Mouse (Mus musculus) midbrain, embryonic 15.5 days (tissue): ENCODE results near the gene Gnaz. TPM values are rescaled to one million over a fixed set of nuclear protein-coding genes. Genes with fewer than 3 reads are reported as not detected.
A peak's percentile ranks its signal among the peaks of the same experiment; 100 is the strongest.

Experiments
- ATAC-seq: fragments of 200-750 bp; cut with Nextera tagmentation; replicated peaks from 2 replicates; pipeline ENCODE4 v1.8.0; 2017; ENCODE audit warnings: moderate TSS enrichment
- H3K27ac ChIP-seq: fragments of 300-500 bp; sonication (generic); 2 replicates; pipeline ENCODE4 v1.5.1; 2015; ENCODE audit warnings: mild to moderate bottlenecking, inconsistent platforms
- H3K27me3 ChIP-seq: fragments of 300-500 bp; sonication (generic); replicated peaks from 2 replicates; pipeline ENCODE4 v1.6.1; 2015; ENCODE audit warnings: inconsistent platforms
- H3K36me3 ChIP-seq: fragments of 300-500 bp; sonication (generic); replicated peaks from 2 replicates; pipeline ENCODE4 v1.6.1; 2015; ENCODE audit warnings: inconsistent platforms
- H3K4me1 ChIP-seq: fragments of 300-500 bp; sonication (generic); 2 replicates; pipeline ENCODE4 v1.6.1; 2015; ENCODE audit warnings: inconsistent platforms
- H3K4me2 ChIP-seq: fragments of 300-500 bp; sonication (generic); 2 replicates; pipeline ENCODE4 v1.6.1; 2015; ENCODE audit warnings: inconsistent platforms, mild to moderate bottlenecking, moderate library complexity
- H3K4me3 ChIP-seq: fragments of 300-500 bp; sonication (generic); 2 replicates; pipeline ENCODE4 v1.5.1; 2015; ENCODE audit warnings: mild to moderate bottlenecking, inconsistent platforms
- H3K9ac ChIP-seq: fragments of 300-500 bp; sonication (generic); 2 replicates; pipeline ENCODE4 v1.6.1; 2015; ENCODE audit warnings: mild to moderate bottlenecking, inconsistent platforms
- H3K9me3 ChIP-seq: fragments of 300-500 bp; sonication (generic); 2 replicates; pipeline ENCODE4 v1.6.1; 2016; ENCODE audit warnings: inconsistent platforms
- WGBS: fragments of 180-500 bp; shearing (Covaris S2); methylation state at CpG from one replicate; pipeline ENCODE4 v1.1.7; 2015; ENCODE audit warnings: mixed read lengths; 5-methylcytosine and 5-hydroxymethylcytosine counted together
- polyA plus RNA-seq: library from polyadenylated mRNA; unstranded; fragments of >200 nt; fragmentation: Nextera tagmentation; extraction: Ambion mirVana; gene quantifications from 2 replicates; pipeline ENCODE4 v1.2.1, GENCODE M21; 2015

The Gnaz gene
- polyA plus RNA-seq, 1 experiment from 2014 or later = 86.2 TPM

- no peak overlapping the region for H3K9ac ChIP-seq
- 47% methylated on average over 8 of the region's 8 CpGs for WGBS
- H3K36me3 ChIP-seq = no peaks in the 10 kb centered on the region
- no peak overlapping the region for H3K4me2 ChIP-seq
- no peak for ATAC-seq
- H3K27ac ChIP-seq = peak overlapping the region; percentile 14; the same call in 1 of the 2 replicates
- H3K4me1 ChIP-seq = peaks cover 23% of the 10 kb centered on the region
- H3K4me3 ChIP-seq = no peak overlapping the region
- H3K27me3 ChIP-seq = no peaks in the 10 kb centered on the region
- H3K9me3 ChIP-seq = no peaks in the 10 kb centered on the region
Observed at GRCm38 (mm10) chr10:75006889-75007662, 40.1 kb downstream of the Gnaz start.

GRCm38 (mm10) chr10:75010704-75011103, 43.7 kb downstream of the Gnaz start:
- Histone ChIP-seq H3K4me2 (no peak overlapping the region), H3K27ac (no peak overlapping the region), H3K9ac (no peak overlapping the region), H3K36me3 (0 out of 2 replicates have a peak, but pooled peaks cover 5% of the 10 kb centered on the region), H3K4me3 (no peak overlapping the region), H3K27me3 (no peaks in the 10 kb centered on the region), H3K9me3 (no peaks in the 10 kb centered on the region), H3K4me1 (peaks cover 23% of the 10 kb centered on the region)
- ATAC-seq = no peak
- WGBS = 79% methylated on average over 15 of the region's 15 CpGs

- no peak; the same call in 1 of the 2 replicates for ATAC-seq
- no peaks in the 10 kb centered on the region for H3K27me3 ChIP-seq
- no peak overlapping the region for H3K4me2 ChIP-seq
- H3K4me1 ChIP-seq = peaks cover 5% of the 10 kb centered on the region; the same call in 1 of the 2 replicates
- no peak overlapping the region for H3K4me3 ChIP-seq
- H3K9me3 ChIP-seq = no peaks in the 10 kb centered on the region
- 0 out of 2 replicates have a peak, but pooled peaks cover 5% of the 10 kb centered on the region for H3K36me3 ChIP-seq
- H3K9ac ChIP-seq = no peak overlapping the region
- WGBS = 79% methylated on average over 14 of the region's 14 CpGs
- H3K27ac ChIP-seq = no peak overlapping the region
Observed at GRCm38 (mm10) chr10:75015465-75015864, 48.5 kb downstream of the Gnaz start.

- no peaks in the 10 kb centered on the region for H3K27me3 ChIP-seq
- H3K4me1 ChIP-seq = no peaks in the 10 kb centered on the region
- no peak overlapping the region for H3K27ac ChIP-seq
- H3K36me3 ChIP-seq = 0 out of 2 replicates have a peak, but pooled peaks cover 5% of the 10 kb centered on the region
- H3K9me3 ChIP-seq = no peaks in the 10 kb centered on the region
- no peak overlapping the region for H3K4me3 ChIP-seq
- ATAC-seq = no peak
- WGBS = 74% methylated on average over 4 of the region's 4 CpGs
- H3K9ac ChIP-seq = no peak overlapping the region
- no peak overlapping the region for H3K4me2 ChIP-seq
Observed at GRCm38 (mm10) chr10:75016481-75016880, 49.5 kb downstream of the Gnaz start.

- no peak overlapping the region for H3K4me2 ChIP-seq
- H3K4me3 ChIP-seq = no peak overlapping the region
- no peaks in the 10 kb centered on the region for H3K27me3 ChIP-seq
- ATAC-seq = no peak
- no peaks in the 10 kb centered on the region for H3K9me3 ChIP-seq
- H3K27ac ChIP-seq = no peak overlapping the region
- no peak overlapping the region for H3K9ac ChIP-seq
- 61% methylated on average over 2 of the region's 2 CpGs for WGBS
- H3K36me3 ChIP-seq = no peaks in the 10 kb centered on the region
- H3K4me1 ChIP-seq = no peaks in the 10 kb centered on the region
Observed at GRCm38 (mm10) chr10:75020271-75020670, 53.3 kb downstream of the Gnaz start.

GRCm38 (mm10) chr10:75021138-75021537, 54.2 kb downstream of the Gnaz start:
- peak; percentile 57 for ATAC-seq
- no peaks in the 10 kb centered on the region for H3K4me1 ChIP-seq
- H3K4me3 ChIP-seq = no peak overlapping the region
- H3K9me3 ChIP-seq = no peaks in the 10 kb centered on the region
- no peaks in the 10 kb centered on the region for H3K36me3 ChIP-seq
- H3K9ac ChIP-seq = no peak overlapping the region
- no peak overlapping the region for H3K4me2 ChIP-seq
- H3K27ac ChIP-seq = no peak overlapping the region
- no peaks in the 10 kb centered on the region for H3K27me3 ChIP-seq
- WGBS = 20% methylated on average over 6 of the region's 6 CpGs

GRCm38 (mm10) chr10:75026491-75026890, 59.5 kb downstream of the Gnaz start:
- 57% methylated on average over 8 of the region's 8 CpGs for WGBS
- H3K36me3 ChIP-seq = no peaks in the 10 kb centered on the region
- no peak overlapping the region for H3K9ac ChIP-seq
- no peak overlapping the region for H3K4me2 ChIP-seq
- H3K4me1 ChIP-seq = peaks cover 6% of the 10 kb centered on the region
- ATAC-seq = no peak
- H3K27me3 ChIP-seq = no peaks in the 10 kb centered on the region
- H3K4me3 ChIP-seq = no peak overlapping the region
- H3K9me3 ChIP-seq = no peaks in the 10 kb centered on the region
- H3K27ac ChIP-seq = no peak overlapping the region

- Histone ChIP-seq H3K27ac (no peak overlapping the region), H3K27me3 (no peaks in the 10 kb centered on the region), H3K9me3 (no peaks in the 10 kb centered on the region), H3K9ac (no peak overlapping the region), H3K4me1 (peaks cover 27% of the 10 kb centered on the region), H3K4me3 (no peak overlapping the region), H3K4me2 (no peak overlapping the region), H3K36me3 (no peaks in the 10 kb centered on the region)
- 89% methylated on average over 8 of the region's 8 CpGs for WGBS
- ATAC-seq = no peak
Observed at GRCm38 (mm10) chr10:75028743-75029142, 61.8 kb downstream of the Gnaz start.

- H3K9me3 ChIP-seq = no peaks in the 10 kb centered on the region
- ATAC-seq = no peak
- 94% methylated on average over 3 of the region's 3 CpGs for WGBS
Observed at GRCm38 (mm10) chr10:75029677-75030076, 62.7 kb downstream of the Gnaz start.

GRCm38 (mm10) chr10:75030234-75030633, 63.3 kb downstream of the Gnaz start:
- WGBS = 85% methylated on average over 3 of the region's 3 CpGs
- Histone ChIP-seq H3K27me3 (no peaks in the 10 kb centered on the region), H3K9ac (no peak overlapping the region), H3K4me2 (no peak overlapping the region), H3K27ac (no peak overlapping the region), H3K9me3 (no peaks in the 10 kb centered on the region), H3K4me3 (no peak overlapping the region), H3K4me1 (peaks cover 27% of the 10 kb centered on the region), H3K36me3 (no peaks in the 10 kb centered on the region)
- no peak for ATAC-seq

More at GRCm38 (mm10) chr10:75029677-75030076, 62.7 kb downstream of the Gnaz start:
- no peak overlapping the region for H3K4me2 ChIP-seq
- no peaks in the 10 kb centered on the region for H3K36me3 ChIP-seq
- H3K4me1 ChIP-seq = peaks cover 27% of the 10 kb centered on the region
- no peak overlapping the region for H3K27ac ChIP-seq
- no peaks in the 10 kb centered on the region for H3K27me3 ChIP-seq
- H3K4me3 ChIP-seq = no peak overlapping the region
- no peak overlapping the region for H3K9ac ChIP-seq

- Histone ChIP-seq H3K9ac (no peak overlapping the region), H3K27me3 (no peaks in the 10 kb centered on the region), H3K4me1 (peaks cover 38% of the 10 kb centered on the region), H3K4me2 (no peak overlapping the region), H3K36me3 (no peaks in the 10 kb centered on the region), H3K27ac (peak overlapping the region; percentile 77; the same call in 1 of the 2 replicates), H3K4me3 (no peak overlapping the region), H3K9me3 (no peaks in the 10 kb centered on the region)
- 77% methylated on average over 5 of the region's 5 CpGs for WGBS
- ATAC-seq = no peak
Observed at GRCm38 (mm10) chr10:75031345-75032114, 64.6 kb downstream of the Gnaz start.

GRCm38 (mm10) chr10:75032395-75032794, 65.4 kb downstream of the Gnaz start, which contains the start of gene Rsph14:
TSS of gene Rsph14 (minus strand) at chr10:75032586.
- 14% methylated on average over 10 of the region's 10 CpGs for WGBS
- H3K4me1 ChIP-seq = peaks cover 45% of the 10 kb centered on the region
- peak within 1 kb of the TSS; percentile 77 for H3K27ac ChIP-seq
- no peak within 1 kb of the TSS for H3K4me3 ChIP-seq
- H3K27me3 ChIP-seq = no peaks in the 10 kb centered on the region
- H3K9ac ChIP-seq = no peak within 1 kb of the TSS
- no peaks in the 10 kb centered on the region for H3K36me3 ChIP-seq
- H3K4me2 ChIP-seq = peak within 1 kb of the TSS; percentile 46
- ATAC-seq = peak; percentile 77
- no peaks in the 10 kb centered on the region for H3K9me3 ChIP-seq
